Mouse (Mus musculus) kidney, postnatal 0 days (tissue): ENCODE measurements around the gene Slc9a3r2. TPM values are rescaled to one million over a fixed set of nuclear protein-coding genes. Genes with fewer than 3 reads are reported as not detected.

Source experiments
- ATAC-seq: fragments of 200-750 bp; cut with Nextera tagmentation; replicated peaks from 2 replicates; pipeline ENCODE4 v1.8.0; 2017; ENCODE audit warnings: low read depth, moderate number of reproducible peaks, moderate TSS enrichment, moderate library complexity; ENCODE audit not compliant: low FRiP score
- DNase-seq: peaks from one replicate; pipeline ENCODE4 v3.0.0-alpha.2; 2016; ENCODE audit warnings: low spot score
- H3K27ac ChIP-seq: fragments of 300-500 bp; sonication (generic); 2 replicates; pipeline ENCODE4 v1.5.1; 2014; ENCODE audit warnings: mild to moderate bottlenecking
- H3K27me3 ChIP-seq: fragments of 300-500 bp; sonication (generic); 2 replicates; pipeline ENCODE4 v1.6.1; 2014; ENCODE audit warnings: low read length, mixed read lengths; ENCODE audit not compliant: insufficient read depth
- H3K36me3 ChIP-seq: fragments of 300-500 bp; sonication (generic); 2 replicates; pipeline ENCODE4 v1.6.1; 2014; ENCODE audit warnings: low read length, mixed read lengths; ENCODE audit not compliant: insufficient read depth
- H3K4me1 ChIP-seq: fragments of 300-500 bp; sonication (generic); replicated peaks from 2 replicates; pipeline ENCODE4 v1.6.1; 2014; ENCODE audit warnings: antibody characterized with exemption, low read length, mixed read lengths; ENCODE audit not compliant: insufficient read depth
- H3K4me2 ChIP-seq: fragments of 300-500 bp; sonication (generic); 2 replicates; pipeline ENCODE4 v1.6.1; 2014; ENCODE audit warnings: mild to moderate bottlenecking, low read length, moderate library complexity, mixed read lengths
- H3K4me3 ChIP-seq: fragments of 300-500 bp; sonication (generic); replicated peaks from 2 replicates; pipeline ENCODE4 v1.5.1; 2014; ENCODE audit warnings: low read depth, low read length
- H3K9ac ChIP-seq: fragments of 300-500 bp; sonication (generic); 2 replicates; pipeline ENCODE4 v1.6.1; 2014; ENCODE audit warnings: low read depth, low read length
- H3K9me3 ChIP-seq: fragments of 300-500 bp; sonication (generic); replicated peaks from 2 replicates; pipeline ENCODE4 v1.6.1; 2016; ENCODE audit warnings: low read length, inconsistent platforms, mixed read lengths
- CTCF ChIP-seq: IDR thresholded peaks from 2 replicates; pipeline ENCODE4 v1.5.1; 2016; ENCODE audit warnings: antibody characterized with exemption, low read depth, mild to moderate bottlenecking, moderate library complexity
- WGBS: fragments of 180-500 bp; shearing (Covaris S2); extraction: QIAGEN DNeasy Blood & Tissue Kit; methylation state at CpG from one replicate; pipeline ENCODE4 v1.1.7; 2014; 5-methylcytosine and 5-hydroxymethylcytosine counted together
- polyA plus RNA-seq: library from polyadenylated mRNA; unstranded; fragments of >200 nt; fragmentation: Nextera tagmentation; extraction: Ambion mirVana; gene quantifications from 2 replicates; pipeline ENCODE4 v1.2.1, GENCODE M21; 2015

Slc9a3r2 gene
- polyA plus RNA-seq, 1 experiment from 2014 or later = 145 TPM

DNA sequence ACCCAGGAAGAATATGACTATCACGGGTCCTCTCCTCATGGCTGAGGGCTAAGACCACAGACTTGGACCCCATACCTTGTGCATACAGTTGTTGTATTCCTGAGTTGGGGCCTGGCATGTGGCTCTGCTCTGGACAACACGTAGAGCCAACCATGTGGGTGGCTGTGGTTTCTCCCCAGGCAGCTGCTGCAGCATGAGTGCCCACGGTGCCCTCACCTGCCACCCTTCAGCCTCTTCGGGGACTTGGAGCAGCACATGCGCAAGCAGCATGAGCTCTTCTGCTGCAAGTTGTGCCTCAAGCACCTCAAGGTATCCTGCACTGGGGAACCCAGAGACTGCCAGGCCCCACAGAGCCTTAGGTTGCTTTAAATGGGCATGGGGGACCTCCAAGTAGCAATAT, 26.8 kb upstream of the Slc9a3r2 start:
- no peaks in the 10 kb centered on the region for H3K27me3 ChIP-seq
- no peak for DNase-seq
- H3K36me3 ChIP-seq = peaks cover 45% of the 10 kb centered on the region
- H3K9me3 ChIP-seq = no peaks in the 10 kb centered on the region
- H3K4me3 ChIP-seq = no peak overlapping the region
- no peak overlapping the region for H3K9ac ChIP-seq
- no peak for TF ChIP-seq CTCF
- no peak overlapping the region for H3K27ac ChIP-seq
- ATAC-seq = no peak
- H3K4me2 ChIP-seq = no peak overlapping the region
- WGBS = 93% methylated on average over 5 of the region's 5 CpGs
- H3K4me1 ChIP-seq = peaks cover 6% of the 10 kb centered on the region

DNA sequence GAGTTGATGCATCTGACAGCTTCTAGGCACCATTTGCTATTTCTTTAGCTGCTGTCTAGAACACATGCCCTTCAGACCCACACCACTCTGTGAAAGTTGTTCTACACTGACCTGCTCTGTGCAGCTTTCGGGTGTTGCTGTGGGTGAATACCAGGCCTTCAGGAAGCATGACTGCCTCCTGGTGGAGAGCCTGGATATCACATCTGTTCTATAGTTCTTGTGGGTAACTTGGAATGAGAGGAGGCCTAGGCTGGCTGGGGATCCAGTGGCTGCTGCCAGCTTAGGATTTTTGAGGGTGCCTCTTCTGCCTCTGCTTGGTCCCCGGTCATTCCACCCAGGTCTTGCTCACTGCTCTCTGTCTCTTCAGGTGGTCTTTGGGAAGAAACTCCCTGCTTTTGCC, 26.1 kb upstream of the Slc9a3r2 start:
- 64% methylated on average over 2 of the region's 2 CpGs for WGBS
- Histone ChIP-seq H3K27me3 (no peaks in the 10 kb centered on the region), H3K9me3 (no peaks in the 10 kb centered on the region), H3K27ac (no peak overlapping the region), H3K4me1 (peaks cover 13% of the 10 kb centered on the region), H3K9ac (no peak overlapping the region), H3K4me3 (no peak overlapping the region), H3K36me3 (peaks cover 41% of the 10 kb centered on the region), H3K4me2 (no peak overlapping the region)
- ATAC-seq (0 out of 2 replicates have a peak, but pooled peaks have one; percentile 23), DNase-seq (peak; percentile 85)
- TF ChIP-seq CTCF = peak; percentile 85

DNA sequence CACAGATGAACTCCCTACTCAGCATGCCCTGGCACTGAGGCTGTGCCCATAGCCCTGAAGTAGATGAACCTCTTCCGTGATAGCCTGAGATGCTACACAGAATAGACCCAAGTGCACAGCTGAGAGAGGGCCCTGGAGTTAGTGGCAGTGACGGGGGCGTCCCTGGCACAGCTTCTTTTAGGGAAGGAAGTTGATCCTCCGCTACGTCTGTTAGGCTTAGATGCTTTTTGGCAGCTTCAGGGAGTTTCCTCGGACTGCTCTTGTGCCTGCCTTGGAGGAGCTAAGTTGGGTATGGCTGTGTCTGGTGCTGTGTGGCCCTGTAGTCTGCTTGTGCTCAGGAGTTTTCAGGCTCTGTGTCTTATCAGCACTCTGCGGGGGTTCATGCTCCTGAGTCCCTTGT, 24.1 kb upstream of the Slc9a3r2 start:
- Histone ChIP-seq H3K9me3 (no peaks in the 10 kb centered on the region), H3K4me2 (no peak overlapping the region), H3K27me3 (no peaks in the 10 kb centered on the region), H3K4me1 (peaks cover 21% of the 10 kb centered on the region), H3K9ac (no peak overlapping the region), H3K4me3 (no peak overlapping the region), H3K27ac (no peak overlapping the region), H3K36me3 (peaks cover 25% of the 10 kb centered on the region)
- 78% methylated on average over 7 of the region's 7 CpGs for WGBS
- DNase-seq (no peak), ATAC-seq (no peak)
- TF ChIP-seq CTCF = no peak

DNA sequence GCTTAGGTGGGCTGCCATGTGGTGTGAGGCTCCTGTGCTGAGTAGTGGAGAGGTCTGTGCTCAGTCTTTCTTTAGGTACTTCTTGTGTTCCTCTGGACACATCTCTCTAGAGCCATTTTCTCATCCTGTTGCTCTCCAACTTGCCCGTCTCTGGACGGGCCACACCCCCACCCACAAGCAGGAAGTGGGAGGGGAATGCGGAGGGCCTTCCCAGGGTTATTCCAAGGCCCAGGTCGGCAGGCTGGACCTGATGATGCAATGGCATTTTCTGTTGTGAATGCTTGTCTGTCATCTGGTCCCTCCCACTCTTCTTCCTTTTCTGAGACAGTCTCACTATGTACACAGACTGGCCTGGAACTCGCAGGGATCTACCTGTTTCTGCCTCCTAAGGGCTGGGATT, 22.0 kb upstream of the Slc9a3r2 start:
- Histone ChIP-seq H3K4me1 (peaks cover 21% of the 10 kb centered on the region), H3K9ac (no peak overlapping the region), H3K36me3 (peaks cover 5% of the 10 kb centered on the region), H3K4me2 (peak overlapping the region; percentile 30), H3K27me3 (no peaks in the 10 kb centered on the region), H3K27ac (no peak overlapping the region; the same call in 1 of the 2 replicates), H3K9me3 (no peaks in the 10 kb centered on the region), H3K4me3 (no peak overlapping the region)
- DNase-seq (peak; percentile 71), ATAC-seq (0 out of 2 replicates have a peak, but pooled peaks have one; percentile 1)
- TF ChIP-seq CTCF = no peak
- 14% methylated on average over 5 of the region's 5 CpGs for WGBS

DNA sequence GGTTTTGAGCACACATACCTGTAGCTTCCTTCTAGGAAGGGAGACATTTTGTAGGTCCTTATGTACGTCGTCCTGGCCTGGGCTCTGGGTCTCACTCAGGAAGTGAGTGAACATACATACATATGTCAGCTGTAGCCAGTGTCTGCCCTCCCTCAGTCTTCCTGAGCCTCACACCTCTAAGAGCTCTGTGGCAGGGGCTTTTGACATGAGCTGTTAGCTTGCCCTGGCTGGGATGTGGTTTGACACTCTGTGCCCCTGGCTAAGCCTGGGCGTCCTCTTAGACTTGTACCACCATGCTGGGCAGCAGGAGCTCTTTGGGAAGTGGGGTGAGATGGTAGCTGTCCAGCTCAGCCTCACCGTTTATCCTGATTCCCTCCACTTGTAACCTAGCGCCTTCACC, 21.2 kb upstream of the Slc9a3r2 start:
- Histone ChIP-seq H3K27me3 (no peaks in the 10 kb centered on the region), H3K4me2 (peak overlapping the region; percentile 30; the same call in 1 of the 2 replicates), H3K9me3 (no peaks in the 10 kb centered on the region), H3K9ac (peak overlapping the region; percentile 6), H3K4me3 (no peak overlapping the region), H3K36me3 (no peaks in the 10 kb centered on the region), H3K4me1 (peaks cover 21% of the 10 kb centered on the region), H3K27ac (no peak overlapping the region)
- ATAC-seq (no peak), DNase-seq (no peak)
- no peak for TF ChIP-seq CTCF
- WGBS = 59% methylated on average over 5 of the region's 5 CpGs

DNA sequence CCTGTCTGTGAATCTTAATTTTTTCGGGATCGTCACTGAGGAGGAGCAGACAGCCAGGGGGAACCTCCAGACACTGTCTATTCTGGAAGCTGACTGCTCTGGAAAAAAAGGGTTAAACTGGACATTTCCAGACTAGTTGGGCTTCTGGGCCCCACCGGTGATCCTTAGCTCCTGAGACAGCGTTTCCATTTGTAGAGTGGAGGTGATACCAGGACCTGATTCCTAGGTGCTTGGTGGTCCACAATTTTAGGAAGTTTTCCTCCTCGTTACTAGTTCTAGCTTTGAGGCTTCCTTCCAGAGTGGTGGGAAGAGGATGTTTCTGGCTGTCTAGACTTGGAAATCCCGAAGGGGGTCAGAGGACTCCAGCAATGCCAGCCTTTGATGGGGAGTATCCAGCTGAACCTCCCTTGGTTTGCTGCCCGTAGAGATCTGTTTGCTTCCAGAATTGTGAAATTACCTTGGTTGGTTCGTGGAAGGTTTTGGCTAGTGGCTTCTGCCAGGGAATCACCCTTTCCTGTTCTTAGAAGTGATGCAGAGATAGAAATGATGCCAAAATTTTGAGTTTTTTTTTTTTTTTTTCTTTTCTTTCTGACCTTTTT, 20.2 kb upstream of the Slc9a3r2 start:
- no peaks in the 10 kb centered on the region for H3K27me3 ChIP-seq
- WGBS = 6% methylated on average over 8 of the region's 8 CpGs
- peak overlapping the region; percentile 93 for H3K9ac ChIP-seq
- no peak for TF ChIP-seq CTCF
- peaks cover 21% of the 10 kb centered on the region for H3K4me1 ChIP-seq
- no peak for ATAC-seq
- peak overlapping the region; percentile 89 for H3K27ac ChIP-seq
- DNase-seq = no peak
- peak overlapping the region; percentile 98 for H3K4me3 ChIP-seq
- peak overlapping the region; percentile 74 for H3K4me2 ChIP-seq
- H3K36me3 ChIP-seq = no peaks in the 10 kb centered on the region
- no peaks in the 10 kb centered on the region for H3K9me3 ChIP-seq
